Mouse (Mus musculus): Measurements from ENCODE around the gene Gm49361.

GRCm38 (mm10) chr14:57663630-57664029 is 82.3 kb downstream of the Gm49361 start:
- TF ChIP-seq CTCF (IDR thresholded peaks at IDR 0.05; ENCODE audit: low read depth, low read length) (no peak), POLR2A (IDR thresholded peaks at IDR 0.05; ENCODE audit: borderline replicate concordance, low read depth, low read length) (no peak)

Measured in bone marrow macrophage, adult 2 months (primary cell).